Mouse (Mus musculus): ENCODE measurements around the gene Ddx19b. TPM values are rescaled to one million over a fixed set of nuclear protein-coding genes. Genes with fewer than 3 reads are reported as not detected.

Gene Ddx19b
- polyA plus RNA-seq, 1 experiment = 7.4 TPM

- H3K4me1 ChIP-seq (replicated peaks; ENCODE audit: control insufficient read depth, insufficient read depth, low read length) = peaks cover 7% of the 10 kb centered on the region
- no peaks in the 10 kb centered on the region for H3K27me3 ChIP-seq (ENCODE audit: control insufficient read depth, insufficient read depth, low read length)
- H3K36me3 ChIP-seq (ENCODE audit: control insufficient read depth, insufficient read depth, low read length) = no peaks in the 10 kb centered on the region
- H3K4me3 ChIP-seq (ENCODE audit: control insufficient read depth, insufficient read depth, low read length) = no peak overlapping the region
- DNase-seq = no peak
- WGBS = 90% methylated on average over 9 of the region's 9 CpGs
- H3K27ac ChIP-seq (ENCODE audit: control insufficient read depth, insufficient read depth, low read length) = no peak overlapping the region
- no peak for TF ChIP-seq CTCF (IDR thresholded peaks at IDR 0.05; ENCODE audit: borderline replicate concordance, control insufficient read depth, extremely low read depth, insufficient read depth, low read length, poor library complexity)
- no peak for TF ChIP-seq POLR2A (IDR thresholded peaks at IDR 0.05; ENCODE audit: control insufficient read depth, extremely low read depth, insufficient read depth, low read length, poor library complexity)
Observed at GRCm38 (mm10) chr8:110967326-110967725, 64.2 kb downstream of the Ddx19b start.

- no peak for DNase-seq
- no peak for TF ChIP-seq CTCF (IDR thresholded peaks at IDR 0.05; ENCODE audit: borderline replicate concordance, control insufficient read depth, extremely low read depth, insufficient read depth, low read length, poor library complexity)
- no peak for TF ChIP-seq POLR2A (IDR thresholded peaks at IDR 0.05; ENCODE audit: control insufficient read depth, extremely low read depth, insufficient read depth, low read length, poor library complexity)
- WGBS = 94% methylated on average over 8 of the region's 8 CpGs
- Histone ChIP-seq H3K4me1 (replicated peaks; ENCODE audit: control insufficient read depth, insufficient read depth, low read length) (peaks cover 7% of the 10 kb centered on the region), H3K36me3 (ENCODE audit: control insufficient read depth, insufficient read depth, low read length) (no peaks in the 10 kb centered on the region), H3K27ac (ENCODE audit: control insufficient read depth, insufficient read depth, low read length) (no peak overlapping the region), H3K27me3 (ENCODE audit: control insufficient read depth, insufficient read depth, low read length) (no peaks in the 10 kb centered on the region), H3K4me3 (ENCODE audit: control insufficient read depth, insufficient read depth, low read length) (no peak overlapping the region)
Observed at GRCm38 (mm10) chr8:110966586-110966985, 65.0 kb downstream of the Ddx19b start.

DNA sequence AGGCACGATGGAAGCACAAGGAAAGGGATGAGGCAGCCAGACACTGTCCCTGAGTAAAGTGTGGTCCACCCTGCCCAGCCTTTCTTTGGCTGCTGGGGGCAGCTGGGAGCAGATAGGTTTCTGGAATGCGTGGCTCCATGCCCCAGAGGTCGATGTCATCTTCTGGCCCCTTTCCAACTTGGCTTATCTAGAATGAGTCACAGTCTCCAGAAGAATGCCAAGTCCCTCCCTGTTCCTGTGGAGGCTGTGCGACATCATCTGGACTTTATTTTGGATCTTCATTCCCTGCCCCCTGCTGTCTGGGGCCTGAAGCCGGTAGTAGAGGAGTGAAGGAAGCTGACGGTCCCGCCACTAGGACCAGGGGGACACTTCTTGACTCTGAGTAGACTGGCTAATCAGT lies 66.0 kb downstream of the Ddx19b start:
- no peaks in the 10 kb centered on the region for H3K27me3 ChIP-seq (ENCODE audit: control insufficient read depth, insufficient read depth, low read length)
- no peak for DNase-seq
- no peak overlapping the region for H3K4me3 ChIP-seq (ENCODE audit: control insufficient read depth, insufficient read depth, low read length)
- whole genome bisulfite sequencing = 89% methylated on average over 7 of the region's 7 CpGs
- H3K4me1 ChIP-seq (replicated peaks; ENCODE audit: control insufficient read depth, insufficient read depth, low read length) = peaks cover 3% of the 10 kb centered on the region
- H3K36me3 ChIP-seq (ENCODE audit: control insufficient read depth, insufficient read depth, low read length) = no peaks in the 10 kb centered on the region
- TF ChIP-seq CTCF (IDR thresholded peaks at IDR 0.05; ENCODE audit: borderline replicate concordance, control insufficient read depth, extremely low read depth, insufficient read depth, low read length, poor library complexity) = no peak
- no peak for TF ChIP-seq POLR2A (IDR thresholded peaks at IDR 0.05; ENCODE audit: control insufficient read depth, extremely low read depth, insufficient read depth, low read length, poor library complexity)
- no peak overlapping the region for H3K27ac ChIP-seq (ENCODE audit: control insufficient read depth, insufficient read depth, low read length)

DNA sequence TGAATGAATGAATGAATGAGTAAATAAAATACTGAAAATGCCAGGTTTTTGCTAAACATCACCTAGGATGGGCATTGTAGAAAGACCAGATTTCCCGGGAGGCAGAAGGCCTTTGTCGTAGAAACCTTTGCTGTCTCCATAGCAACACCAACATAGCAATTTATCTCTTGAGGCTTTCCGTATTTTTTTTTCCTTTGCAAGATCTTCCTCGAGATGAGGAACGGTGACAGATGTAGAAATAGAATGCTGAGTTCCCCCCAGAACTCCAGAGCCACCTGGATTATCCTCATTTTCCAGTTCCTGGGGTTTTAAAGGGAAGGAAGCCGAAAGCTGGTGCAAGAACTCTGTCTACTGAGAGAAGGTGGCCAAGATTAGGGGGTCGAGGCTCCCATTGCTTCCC lies 66.9 kb downstream of the Ddx19b start:
- Histone ChIP-seq H3K36me3 (ENCODE audit: control insufficient read depth, insufficient read depth, low read length) (no peaks in the 10 kb centered on the region), H3K27ac (ENCODE audit: control insufficient read depth, insufficient read depth, low read length) (no peak overlapping the region), H3K27me3 (ENCODE audit: control insufficient read depth, insufficient read depth, low read length) (no peaks in the 10 kb centered on the region), H3K4me3 (ENCODE audit: control insufficient read depth, insufficient read depth, low read length) (no peak overlapping the region), H3K4me1 (replicated peaks; ENCODE audit: control insufficient read depth, insufficient read depth, low read length) (no peaks in the 10 kb centered on the region)
- TF ChIP-seq POLR2A (IDR thresholded peaks at IDR 0.05; ENCODE audit: control insufficient read depth, extremely low read depth, insufficient read depth, low read length, poor library complexity) = no peak
- TF ChIP-seq CTCF (IDR thresholded peaks at IDR 0.05; ENCODE audit: borderline replicate concordance, control insufficient read depth, extremely low read depth, insufficient read depth, low read length, poor library complexity) = no peak
- DNase-seq = no peak
- 88% methylated on average over 7 of the region's 7 CpGs for WGBS

DNA sequence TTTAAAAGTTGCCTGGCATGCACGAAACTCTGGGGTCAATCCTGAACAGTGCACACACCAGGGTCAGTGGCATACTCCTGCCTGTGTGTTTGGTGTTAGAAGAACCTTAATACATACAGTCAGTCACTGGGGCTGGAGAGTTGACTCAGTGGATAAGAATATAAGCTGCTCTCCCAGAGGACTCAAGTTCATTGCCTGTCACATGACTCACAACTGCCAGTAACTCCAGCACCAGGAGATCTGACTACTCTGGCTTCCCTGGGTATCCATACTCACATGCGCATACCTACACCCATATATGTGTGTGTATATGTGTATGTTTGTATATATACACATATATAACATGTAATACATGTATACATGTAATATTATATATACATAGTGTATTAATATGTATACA lies 68.5 kb downstream of the Ddx19b start:
- TF ChIP-seq POLR2A (IDR thresholded peaks at IDR 0.05; ENCODE audit: control insufficient read depth, extremely low read depth, insufficient read depth, low read length, poor library complexity) (no peak), CTCF (IDR thresholded peaks at IDR 0.05; ENCODE audit: borderline replicate concordance, control insufficient read depth, extremely low read depth, insufficient read depth, low read length, poor library complexity) (no peak)
- 90% methylated on average over 2 of the region's 2 CpGs for WGBS
- Histone ChIP-seq H3K4me3 (ENCODE audit: control insufficient read depth, insufficient read depth, low read length) (no peak overlapping the region), H3K36me3 (ENCODE audit: control insufficient read depth, insufficient read depth, low read length) (no peaks in the 10 kb centered on the region), H3K4me1 (replicated peaks; ENCODE audit: control insufficient read depth, insufficient read depth, low read length) (no peaks in the 10 kb centered on the region), H3K27ac (ENCODE audit: control insufficient read depth, insufficient read depth, low read length) (no peak overlapping the region), H3K27me3 (ENCODE audit: control insufficient read depth, insufficient read depth, low read length) (no peaks in the 10 kb centered on the region)
- no peak for DNase-seq

DNA sequence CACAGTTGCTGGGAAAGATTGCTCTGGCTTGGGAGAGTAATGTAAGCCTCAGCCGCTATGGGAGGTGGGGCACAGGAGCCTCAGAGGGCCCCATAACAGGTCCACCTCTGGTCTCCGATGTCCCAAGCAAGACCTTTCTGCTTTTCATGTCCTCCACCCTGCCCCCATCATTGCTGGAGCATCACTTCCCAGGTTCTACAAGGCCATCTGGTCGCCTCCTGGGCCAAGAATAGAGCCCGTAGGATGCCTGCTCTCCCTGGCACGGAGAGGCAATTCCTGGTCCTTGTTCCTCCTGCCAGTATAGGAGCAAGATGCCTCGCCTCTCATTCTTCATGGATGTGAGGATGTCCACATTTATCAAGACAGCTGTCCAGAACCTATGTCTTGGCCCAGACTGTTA lies 71.6 kb downstream of the Ddx19b start:
- Histone ChIP-seq H3K27me3 (ENCODE audit: control insufficient read depth, insufficient read depth, low read length) (no peaks in the 10 kb centered on the region), H3K27ac (ENCODE audit: control insufficient read depth, insufficient read depth, low read length) (no peak overlapping the region), H3K36me3 (ENCODE audit: control insufficient read depth, insufficient read depth, low read length) (no peaks in the 10 kb centered on the region), H3K4me1 (replicated peaks; ENCODE audit: control insufficient read depth, insufficient read depth, low read length) (peaks cover 10% of the 10 kb centered on the region), H3K4me3 (ENCODE audit: control insufficient read depth, insufficient read depth, low read length) (no peak overlapping the region)
- TF ChIP-seq POLR2A (IDR thresholded peaks at IDR 0.05; ENCODE audit: control insufficient read depth, extremely low read depth, insufficient read depth, low read length, poor library complexity) (no peak), CTCF (IDR thresholded peaks at IDR 0.05; ENCODE audit: borderline replicate concordance, control insufficient read depth, extremely low read depth, insufficient read depth, low read length, poor library complexity) (no peak)
- DNase-seq = no peak
- 91% methylated on average over 6 of the region's 6 CpGs for WGBS

Measured in thymus, adult 2 months (tissue).